Mouse (Mus musculus) c-Kit-negative CD71-positive TER-119-positive erythroid progenitor cells, embryonic 14.5 days (primary cell): ENCODE results near the gene Psmc3ip.

Experiments used
- DNase-seq: peaks from one replicate; pipeline ENCODE4 v3.0.0-alpha.2; 2013; ENCODE audit warnings: low read depth, low spot score

Gene Psmc3ip

GRCm38 (mm10) chr11:101119131-101119760 is 24.0 kb upstream of the Psmc3ip start:
- no peak for DNase-seq

GRCm38 (mm10) chr11:101118105-101118504 is 22.9 kb upstream of the Psmc3ip start:
- DNase-seq, result no peak

GRCm38 (mm10) chr11:101115564-101115963 is 20.3 kb upstream of the Psmc3ip start:
- DNase-seq, result no peak

- no peak for DNase-seq
These were observed 16.9 kb upstream of the Psmc3ip start for GRCm38 (mm10) chr11:101112186-101112585.

GRCm38 (mm10) chr11:101111178-101111577 is 15.9 kb upstream of the Psmc3ip start:
- DNase-seq, result no peak

GRCm38 (mm10) chr11:101110708-101111107 is 15.5 kb upstream of the Psmc3ip start:
- DNase-seq, result no peak

- DNase-seq, result no peak
These were observed 14.1 kb upstream of the Psmc3ip start for GRCm38 (mm10) chr11:101109351-101109750.

- no peak for DNase-seq
These were observed 7.8 kb upstream of the Psmc3ip start for GRCm38 (mm10) chr11:101103011-101103410.

- DNase-seq, result no peak
These were observed 3.0 kb upstream of the Psmc3ip start for GRCm38 (mm10) chr11:101098231-101098630.

- no peak for DNase-seq
These were observed 314 bp downstream of the Psmc3ip start for GRCm38 (mm10) chr11:101094930-101095313.

- no peak for DNase-seq
These were observed 5.3 kb downstream of the Psmc3ip start for GRCm38 (mm10) chr11:101089931-101090330.

GRCm38 (mm10) chr11:101087682-101088055 is 7.6 kb downstream of the Psmc3ip start:
- no peak for DNase-seq

GRCm38 (mm10) chr11:101086756-101087681 is 8.2 kb downstream of the Psmc3ip start, which contains the start of gene Mlx:
Gene Mlx, plus strand, starts transcription at chr11:101087277.
- DNase-seq, result peak; percentile 80

GRCm38 (mm10) chr11:101086323-101086674 is 8.9 kb downstream of the Psmc3ip start:
- no peak for DNase-seq

GRCm38 (mm10) chr11:101085617-101086322 is 9.5 kb downstream of the Psmc3ip start:
- DNase-seq, result no peak

- DNase-seq, result no peak
These were observed 10.4 kb downstream of the Psmc3ip start for GRCm38 (mm10) chr11:101084811-101085210.

GRCm38 (mm10) chr11:101084246-101084645 is 11.0 kb downstream of the Psmc3ip start:
- no peak for DNase-seq

GRCm38 (mm10) chr11:101083083-101083697 is 12.0 kb downstream of the Psmc3ip start:
- DNase-seq, result no peak

GRCm38 (mm10) chr11:101082208-101083082 is 12.8 kb downstream of the Psmc3ip start, which contains the start of gene Coasy:
Gene Coasy, plus strand, starts transcription at chr11:101082565.
- peak; percentile 69 for DNase-seq

- DNase-seq, result no peak
These were observed 13.6 kb downstream of the Psmc3ip start for GRCm38 (mm10) chr11:101081659-101082058.

- DNase-seq, result no peak
These were observed 14.8 kb downstream of the Psmc3ip start for GRCm38 (mm10) chr11:101080421-101080820.
